Mouse (Mus musculus) cerebellum, adult 8-10 months (tissue): ENCODE results near the gene Fahd2a.
A peak's percentile ranks its signal among the peaks of the same experiment; 100 is the strongest.

ENCODE experiments used
- DNase-seq: peaks from one replicate; pipeline ENCODE4 v3.0.0; 2022

Gene Fahd2a

GRCm38 (mm10) chr2:127444055-127444789 lies at the start of gene Fahd2a:
Gene Fahd2a, minus strand, starts transcription at chr2:127444565.
- DNase-seq: peak; percentile 88

GRCm38 (mm10) chr2:127484476-127485170 lies 40.3 kb upstream of the Fahd2a start:
- no peak for DNase-seq

DNA sequence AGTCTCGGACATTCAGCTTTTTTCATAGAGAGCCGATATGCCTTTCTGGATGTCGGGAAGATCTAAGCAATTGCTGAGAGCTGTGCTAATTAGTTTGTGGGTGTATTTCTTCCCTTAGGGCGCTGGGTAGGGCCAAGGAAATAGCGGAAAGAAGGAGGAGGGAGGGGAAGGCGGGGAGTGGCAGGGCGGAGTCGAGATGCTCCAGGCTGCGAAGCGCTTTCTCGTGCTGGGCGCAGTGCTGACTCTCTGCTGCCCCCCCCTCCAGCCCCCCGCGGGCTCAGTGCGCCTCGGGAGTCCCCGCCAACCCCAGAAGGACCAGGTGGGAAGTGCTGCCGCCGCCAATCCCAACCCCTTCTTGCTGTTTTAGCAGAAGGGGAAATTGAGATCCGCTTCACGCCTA lies 38.6 kb upstream of the Fahd2a start:
- DNase-seq: no peak

DNA sequence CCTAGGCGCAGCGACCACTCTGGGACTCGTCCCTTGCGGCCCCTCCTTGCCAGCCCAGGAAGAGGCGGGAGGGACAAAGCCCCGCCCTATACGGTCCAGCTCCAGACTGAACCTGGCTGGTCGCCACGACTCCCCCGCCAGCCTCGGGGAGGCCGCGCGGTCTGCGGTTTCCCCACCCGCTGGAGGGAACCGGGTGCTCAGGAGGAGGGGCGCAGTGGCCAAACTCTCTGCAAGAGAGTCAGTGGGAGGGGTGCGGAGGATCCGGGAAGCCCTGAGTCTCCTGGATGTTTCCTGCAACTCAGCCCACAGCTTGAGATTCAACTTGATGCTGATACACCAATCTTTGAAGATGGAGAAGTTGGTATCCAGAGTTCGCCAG lies 38.2 kb upstream of the Fahd2a start:
- no peak for DNase-seq

DNA sequence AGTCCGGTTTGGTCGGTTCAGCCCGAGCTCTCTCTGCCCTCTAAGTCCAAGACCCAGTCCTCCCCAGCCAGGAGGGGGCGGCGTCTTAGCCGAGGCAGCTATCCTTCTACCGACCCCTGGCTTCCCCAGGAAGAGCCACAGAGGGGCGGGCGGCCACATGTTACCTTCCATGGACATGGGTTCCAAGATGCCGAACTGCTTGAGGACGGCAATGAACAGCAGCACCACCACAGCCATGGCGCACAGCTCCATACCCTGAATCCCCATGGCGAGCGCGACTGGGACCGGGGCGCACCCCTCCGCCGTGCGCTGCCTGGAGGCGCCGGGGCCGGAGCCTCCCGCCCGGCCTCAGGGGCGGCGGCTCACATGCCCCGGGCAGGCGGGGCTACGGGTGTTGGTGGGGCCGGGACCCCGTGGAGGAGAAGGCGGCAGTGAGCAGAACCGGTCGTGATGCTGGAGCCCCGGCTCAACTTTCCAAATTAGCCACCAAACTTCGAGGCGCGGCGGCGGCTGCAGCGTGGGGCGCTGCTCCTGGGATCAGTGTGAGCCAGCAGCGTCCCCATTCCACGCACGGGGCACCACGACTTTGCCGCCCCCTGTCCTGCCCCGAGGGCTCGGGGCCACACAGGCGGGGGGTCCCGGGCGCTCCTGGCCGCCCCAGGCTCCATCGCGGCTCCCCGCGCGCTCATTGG lies 37.6 kb upstream of the Fahd2a start:
- no peak for DNase-seq

GRCm38 (mm10) chr2:127479763-127480162 lies 35.4 kb upstream of the Fahd2a start:
- no peak for DNase-seq

GRCm38 (mm10) chr2:127479210-127479609 lies 34.8 kb upstream of the Fahd2a start:
- DNase-seq: no peak

DNA sequence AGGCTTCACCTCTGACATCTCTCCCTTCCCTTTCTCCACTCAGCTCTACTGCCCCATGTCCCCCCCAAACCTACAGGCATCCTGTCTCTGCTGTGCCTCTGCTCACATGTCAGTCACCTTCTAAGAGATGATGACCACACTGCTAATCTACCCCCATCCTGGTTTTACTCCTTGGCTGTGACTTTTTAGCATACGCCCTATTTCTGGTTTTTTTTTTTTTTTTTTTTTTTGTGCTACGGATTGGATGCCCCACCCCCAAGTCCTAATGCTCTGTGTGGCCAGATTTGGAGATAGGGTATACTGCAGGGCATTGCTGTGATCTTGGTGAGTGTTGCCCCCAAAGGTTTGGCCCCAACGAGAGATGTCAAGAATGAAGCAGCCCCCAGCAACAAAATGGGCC lies 27.9 kb upstream of the Fahd2a start:
- no peak for DNase-seq

- no peak for DNase-seq
These were observed 26.9 kb upstream of the Fahd2a start for GRCm38 (mm10) chr2:127471281-127471680.

DNA sequence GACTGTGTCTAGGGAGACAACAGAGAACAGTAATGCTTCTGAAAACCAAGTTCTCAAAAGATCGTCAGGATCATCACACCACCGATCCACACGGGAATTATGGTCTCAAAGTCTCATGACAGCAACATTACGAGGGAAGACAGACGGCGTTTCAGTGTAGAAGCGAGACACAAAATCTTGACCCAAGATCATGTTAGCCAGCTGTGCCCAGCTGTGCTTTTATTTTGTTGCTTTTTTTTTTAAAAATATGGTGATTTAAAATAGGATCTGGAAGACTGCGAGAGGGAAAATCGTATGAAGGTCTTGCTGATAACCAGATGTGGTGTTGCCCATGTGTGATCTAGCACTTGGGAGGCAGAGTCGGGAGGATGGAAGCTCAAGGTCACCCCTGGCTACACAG lies 26.3 kb upstream of the Fahd2a start:
- no peak for DNase-seq

- DNase-seq: no peak
These were observed 25.8 kb upstream of the Fahd2a start for GRCm38 (mm10) chr2:127470183-127470582.

DNA sequence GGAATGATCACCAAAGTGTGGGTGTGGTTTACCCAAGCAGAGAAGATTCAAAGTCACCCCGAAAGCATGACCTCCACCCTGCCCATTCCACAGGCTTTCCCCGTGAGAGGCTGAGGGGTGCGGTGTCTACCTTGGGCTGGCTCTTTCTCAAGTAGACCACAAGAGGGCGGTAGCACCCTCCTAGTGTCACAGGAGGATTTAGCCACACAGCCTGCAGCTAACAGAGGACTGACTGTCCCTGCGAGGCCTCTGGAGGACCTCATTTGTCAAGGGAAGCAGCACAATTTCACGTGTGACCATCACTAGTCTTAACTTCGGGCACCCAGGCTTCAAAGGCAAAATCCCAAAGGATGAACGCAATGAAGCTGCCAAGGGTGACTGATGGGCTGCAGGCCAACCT lies 17.9 kb upstream of the Fahd2a start:
- peak; percentile 65 for DNase-seq

- no peak for DNase-seq
These were observed 17.0 kb upstream of the Fahd2a start for GRCm38 (mm10) chr2:127461351-127461750.

- DNase-seq: no peak
These were observed 15.0 kb upstream of the Fahd2a start for GRCm38 (mm10) chr2:127459341-127459740.

GRCm38 (mm10) chr2:127453764-127454163 lies 9.4 kb upstream of the Fahd2a start:
- peak; percentile 74 for DNase-seq

DNA sequence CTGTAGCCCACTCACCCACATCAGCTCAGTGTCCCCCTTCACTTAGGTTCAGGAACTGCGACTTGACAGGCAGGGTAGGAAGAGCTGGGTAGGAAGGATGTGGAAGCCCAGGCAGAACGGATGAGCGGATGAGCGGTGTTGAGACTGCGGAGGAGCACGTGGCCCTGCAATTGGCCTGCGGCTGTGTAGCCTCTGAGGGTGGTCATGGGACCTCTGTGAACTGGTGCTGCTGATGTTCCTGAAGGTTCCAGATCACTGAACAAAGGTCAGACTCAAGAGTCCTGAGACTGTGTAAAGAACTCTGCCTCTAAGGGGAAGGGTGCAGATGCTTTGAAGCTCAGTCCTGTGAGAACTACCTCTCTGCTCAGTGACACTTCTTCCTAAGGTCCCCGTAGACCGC lies 8.8 kb upstream of the Fahd2a start:
- DNase-seq: no peak

DNA sequence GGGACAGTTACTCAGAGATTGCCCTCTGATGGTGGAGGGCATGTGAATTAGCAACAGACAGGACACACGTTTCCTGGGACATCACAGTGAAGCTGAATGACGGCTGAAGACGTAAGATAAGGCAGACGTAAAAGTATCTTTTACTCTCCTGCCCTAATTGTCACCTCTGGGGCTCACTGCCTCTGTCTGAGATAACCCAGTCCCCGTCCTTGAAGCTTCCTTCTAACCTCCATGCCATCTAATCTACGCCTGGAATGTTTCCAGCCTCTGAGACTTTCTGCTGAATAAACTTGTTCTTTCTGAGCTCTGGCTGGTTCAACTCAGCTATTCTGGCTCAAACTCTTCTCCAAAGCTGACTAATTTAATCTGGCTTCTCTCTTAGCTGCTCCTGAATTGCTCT lies 7.4 kb upstream of the Fahd2a start:
- DNase-seq: no peak

DNA sequence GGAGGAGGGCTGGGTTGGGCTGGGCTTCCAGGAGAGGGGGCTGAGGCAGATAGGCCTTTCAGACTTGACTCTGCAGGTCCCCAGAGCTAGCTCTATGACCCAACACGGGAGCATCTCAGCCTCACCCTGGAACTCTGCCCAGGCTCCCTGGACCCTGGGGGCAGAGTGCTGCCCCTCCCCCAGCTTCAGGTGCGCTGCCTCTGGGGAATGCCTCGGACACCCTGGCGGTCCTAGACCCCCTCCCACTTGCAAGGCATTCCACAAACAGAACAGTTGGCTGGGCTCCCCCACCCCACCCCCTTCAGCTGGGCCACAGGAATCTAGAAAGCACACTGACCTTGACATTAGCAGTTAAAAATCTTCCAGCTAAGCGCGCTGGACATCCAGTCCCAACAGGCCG lies 5.3 kb upstream of the Fahd2a start:
- DNase-seq: no peak

DNA sequence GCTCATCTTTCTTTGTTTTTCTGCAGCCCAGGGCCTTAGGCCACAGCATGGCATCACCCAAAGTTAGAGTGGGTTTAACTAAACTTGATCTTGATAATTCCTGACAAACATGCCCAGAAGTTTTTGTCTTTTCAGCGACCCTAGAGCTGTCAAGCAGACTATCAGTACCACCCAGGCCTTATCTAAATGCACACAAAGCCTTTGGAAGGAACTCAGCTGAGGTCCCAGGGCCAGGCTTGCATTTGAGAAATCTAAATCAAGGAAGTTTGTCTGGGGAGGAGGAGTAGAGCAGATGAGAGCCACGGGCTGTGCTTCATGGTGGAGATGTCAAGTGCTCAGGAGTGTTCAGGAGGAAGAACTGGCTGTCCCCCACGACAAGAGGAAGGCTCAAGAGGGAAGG lies 2.5 kb upstream of the Fahd2a start:
- no peak for DNase-seq

DNA sequence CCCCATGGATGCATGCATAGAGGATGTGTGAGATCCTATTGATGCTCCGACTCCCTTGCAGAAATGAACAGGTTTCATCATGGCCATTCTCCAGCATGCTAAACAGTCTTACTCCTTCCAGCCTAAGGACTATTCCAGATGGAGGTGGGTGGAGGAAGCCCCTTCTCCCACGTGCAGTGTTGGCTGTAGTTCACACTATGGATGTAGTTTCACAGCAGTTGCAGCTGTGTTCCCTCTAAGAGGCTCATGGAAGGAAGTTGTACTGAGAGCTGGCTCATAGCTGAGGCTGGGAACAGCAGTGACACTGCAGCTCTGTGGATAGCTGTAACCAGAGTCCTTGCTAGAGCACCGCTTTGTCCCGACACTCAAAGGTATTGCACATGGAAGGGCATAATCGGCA lies 6.7 kb downstream of the Fahd2a start:
- no peak for DNase-seq

DNA sequence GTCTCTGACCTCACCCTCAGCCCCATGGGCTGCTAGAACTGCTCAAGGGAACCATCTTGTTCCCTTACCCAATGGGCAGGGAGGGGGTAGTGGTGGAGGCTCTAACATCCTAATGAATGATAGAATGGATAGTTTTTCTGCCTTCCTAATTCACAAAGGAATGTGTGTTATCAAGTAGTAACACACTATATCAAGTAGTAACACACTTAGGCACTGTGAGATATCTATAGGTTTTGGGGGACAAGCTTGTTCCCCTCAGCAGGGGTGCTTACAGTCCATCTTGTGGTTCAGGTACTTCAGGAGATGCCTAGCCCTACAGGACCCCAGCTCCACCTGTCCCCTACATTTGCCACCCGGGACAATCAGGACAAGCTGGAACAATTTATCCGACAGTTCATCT lies 8.8 kb downstream of the Fahd2a start:
- DNase-seq: no peak

DNA sequence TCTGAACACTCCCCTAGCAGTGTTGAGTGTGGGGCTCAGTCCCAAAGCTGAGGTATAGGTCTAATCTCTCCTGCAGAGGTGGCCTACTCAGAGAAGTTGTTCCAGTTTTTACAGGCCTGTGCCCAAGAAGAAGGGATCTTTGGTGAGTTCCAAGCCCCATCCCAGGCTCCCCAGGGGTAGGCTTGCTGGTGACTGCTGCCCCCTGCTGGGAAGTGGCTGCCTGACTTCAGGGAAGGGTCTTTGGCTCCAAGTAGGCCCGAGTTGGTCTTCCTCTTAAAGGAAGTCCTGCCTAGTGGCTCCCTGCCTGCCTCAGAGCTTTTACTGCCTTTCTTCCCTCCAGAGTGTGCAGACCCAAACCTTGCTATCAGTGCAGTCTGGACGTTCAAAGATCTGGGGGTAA lies 9.2 kb downstream of the Fahd2a start:
- no peak for DNase-seq

GRCm38 (mm10) chr2:127433487-127434295 lies 10.7 kb downstream of the Fahd2a start:
- no peak for DNase-seq
